Mouse (Mus musculus): ENCODE data around the gene Rrp9. TPM values are rescaled to one million over a fixed set of nuclear protein-coding genes. Genes with fewer than 3 reads are reported as not detected.

Rrp9 gene
- total and polyA plus RNA-seq, 3 experiments = 315 to 395 TPM; not detected in 1

DNA sequence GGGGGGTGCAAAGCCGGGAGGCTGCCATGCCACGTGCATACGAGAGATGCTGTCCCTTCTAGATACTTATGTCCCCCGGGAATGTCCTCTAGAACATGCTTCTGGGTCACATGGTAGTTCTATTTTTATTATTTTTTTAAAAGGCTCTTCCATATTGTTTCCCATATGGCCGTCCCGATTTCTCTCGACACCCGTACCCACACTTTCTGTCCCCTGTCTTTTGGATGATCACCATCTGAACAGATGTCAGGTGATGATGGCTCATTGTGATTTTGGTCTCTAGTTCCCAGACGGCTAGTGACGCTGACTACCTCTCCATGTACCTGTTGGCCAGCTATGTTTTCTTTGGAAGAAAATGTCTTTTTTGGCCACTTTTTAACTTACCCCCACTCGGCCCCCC is 59.2 kb downstream of the Rrp9 start:
- H3K79me2 ChIP-seq (ENCODE audit: control insufficient read depth, insufficient read depth, low read length, poor library complexity) = no peaks in the 10 kb centered on the region
- H3K9ac ChIP-seq (ENCODE audit: control insufficient read depth, low read depth, low read length, poor library complexity, severe bottlenecking) = no peak overlapping the region
- no peaks in the 10 kb centered on the region for H3K27me3 ChIP-seq (ENCODE audit: control insufficient read depth in 1 of 2, insufficient read depth in 2 of 2, low read length in 2 of 2)
- DNase-seq (ENCODE audit: low read depth, low spot score) = no peak
- H3K4me3 ChIP-seq (ENCODE audit: control insufficient read depth in 1 of 2, insufficient read depth in 1 of 2, low read depth in 2 of 2, low read length in 2 of 2) = no peak overlapping the region
- no peak overlapping the region for H3K27ac ChIP-seq (ENCODE audit: control insufficient read depth, low read depth, low read length)
- no peak for TF ChIP-seq ZKSCAN1 (IDR thresholded peaks at IDR 0.05; ENCODE audit: low read depth, low read length)
- no peaks in the 10 kb centered on the region for H3K36me3 ChIP-seq (ENCODE audit: control insufficient read depth in 1 of 2, insufficient read depth in 2 of 2, low read length in 2 of 2)
- H3K9me3 ChIP-seq (replicated peaks; ENCODE audit: insufficient read depth, low read length) = no peaks in the 10 kb centered on the region
- H3K4me1 ChIP-seq (ENCODE audit: control insufficient read depth in 1 of 2, insufficient read depth in 2 of 2, low read length in 2 of 2) = no peaks in the 10 kb centered on the region

Other genes with a start within 250 kb of the Rrp9 start
- 14.4 and 19.8 TPM in 2 replicates for gene Alas1, start 227.3 kb upstream of the Rrp9 start, total RNA-seq (2012; rRNA removed)
- 10 to 100 TPM in 1 of 2 experiments, not detected in 1; 15.3 TPM for gene Alas1, start 227.3 kb upstream of the Rrp9 start, polyA plus RNA-seq (2012; ENCODE audit: insufficient read depth in 1 of 2, insufficient read length in 2 of 2, low read depth in 1 of 2, low replicate concordance in 2 of 2, missing spikeins in 1 of 2)
- gene Poc1a, start 194.9 kb upstream of the Rrp9 start, total RNA-seq (2012; rRNA removed) = 33.8 and 37.6 TPM in 2 replicates
- gene Poc1a, start 194.9 kb upstream of the Rrp9 start, polyA plus RNA-seq (2012; ENCODE audit: insufficient read depth in 1 of 2, insufficient read length in 2 of 2, low read depth in 1 of 2, low replicate concordance in 2 of 2, missing spikeins in 1 of 2) = 10 to 100 TPM in 1 of 2 experiments, not detected in 1; 41.3 TPM
- gene Dusp7, start 107.3 kb upstream of the Rrp9 start, total RNA-seq (2012; rRNA removed) = 5.4 and 5.5 TPM in 2 replicates
- 10 to 100 TPM in 1 of 2 experiments, not detected in 1; 12.2 TPM for gene Dusp7, start 107.3 kb upstream of the Rrp9 start, polyA plus RNA-seq (2012; ENCODE audit: insufficient read depth in 1 of 2, insufficient read length in 2 of 2, low read depth in 1 of 2, low replicate concordance in 2 of 2, missing spikeins in 1 of 2)
- 49.4 and 60.8 TPM in 2 replicates for gene Rpl29, start 46.5 kb upstream of the Rrp9 start, total RNA-seq (2012; rRNA removed)
- 100 to 1,000 TPM in 1 of 2 experiments, not detected in 1; 761 TPM for gene Rpl29, start 46.5 kb upstream of the Rrp9 start, polyA plus RNA-seq (2012; ENCODE audit: insufficient read depth in 1 of 2, insufficient read length in 2 of 2, low read depth in 1 of 2, low replicate concordance in 2 of 2, missing spikeins in 1 of 2)
- 38.7 and 40.9 TPM in 2 replicates for gene Acy1, start 37.6 kb upstream of the Rrp9 start, total RNA-seq (2012; rRNA removed)
- gene Acy1, start 37.6 kb upstream of the Rrp9 start, polyA plus RNA-seq (2012; ENCODE audit: insufficient read depth in 1 of 2, insufficient read length in 2 of 2, low read depth in 1 of 2, low replicate concordance in 2 of 2, missing spikeins in 1 of 2) = 10 to 100 TPM in 1 of 2 experiments, not detected in 1; 61.5 TPM
- gene Abhd14b, start 28.5 kb upstream of the Rrp9 start, total RNA-seq (2012; rRNA removed) = 2.7 and 3.4 TPM in 2 replicates
- gene Abhd14b, start 28.5 kb upstream of the Rrp9 start, polyA plus RNA-seq (2012; ENCODE audit: insufficient read depth in 1 of 2, insufficient read length in 2 of 2, low read depth in 1 of 2, low replicate concordance in 2 of 2, missing spikeins in 1 of 2) = 1 to 10 TPM in 1 of 2 experiments, not detected in 1; 6.5 TPM
- 22.8 and 25.1 TPM in 2 replicates for gene Abhd14a, start 28.3 kb upstream of the Rrp9 start, total RNA-seq (2012; rRNA removed)
- 10 to 100 TPM in 1 of 2 experiments, not detected in 1; 48.7 TPM for gene Abhd14a, start 28.3 kb upstream of the Rrp9 start, polyA plus RNA-seq (2012; ENCODE audit: insufficient read depth in 1 of 2, insufficient read length in 2 of 2, low read depth in 1 of 2, low replicate concordance in 2 of 2, missing spikeins in 1 of 2)
- 7.7 and 9.2 TPM in 2 replicates for gene Pcbp4, start 22.7 kb upstream of the Rrp9 start, total RNA-seq (2012; rRNA removed)
- 10 to 100 TPM in 1 of 2 experiments, not detected in 1; 36.6 TPM for gene Pcbp4, start 22.7 kb upstream of the Rrp9 start, polyA plus RNA-seq (2012; ENCODE audit: insufficient read depth in 1 of 2, insufficient read length in 2 of 2, low read depth in 1 of 2, low replicate concordance in 2 of 2, missing spikeins in 1 of 2)
- gene Gpr62, start 10.0 kb upstream of the Rrp9 start, total RNA-seq (2012; rRNA removed) = not detected in 2 replicates
- under 1 TPM in 1 of 2 experiments, not detected in 1; 0.10 TPM for gene Gpr62, start 10.0 kb upstream of the Rrp9 start, polyA plus RNA-seq (2012; ENCODE audit: insufficient read depth in 1 of 2, insufficient read length in 2 of 2, low read depth in 1 of 2, low replicate concordance in 2 of 2, missing spikeins in 1 of 2)
- 1.4 and 2.2 TPM in 2 replicates for gene Parp3, start 986 bp downstream of the Rrp9 start, total RNA-seq (2012; rRNA removed)
- 1 to 10 TPM in 1 of 2 experiments, not detected in 1; 5.0 TPM for gene Parp3, start 986 bp downstream of the Rrp9 start, polyA plus RNA-seq (2012; ENCODE audit: insufficient read depth in 1 of 2, insufficient read length in 2 of 2, low read depth in 1 of 2, low replicate concordance in 2 of 2, missing spikeins in 1 of 2)
- 0.39 TPM in 1 of 2 replicates, not detected in the other for gene Iqcf1, start 24.0 kb downstream of the Rrp9 start, total RNA-seq (2012; rRNA removed)
- under 1 TPM in 1 of 2 experiments, not detected in 1; 0.52 TPM for gene Iqcf1, start 24.0 kb downstream of the Rrp9 start, polyA plus RNA-seq (2012; ENCODE audit: insufficient read depth in 1 of 2, insufficient read length in 2 of 2, low read depth in 1 of 2, low replicate concordance in 2 of 2, missing spikeins in 1 of 2)
- 0.81 and 1.0 TPM in 2 replicates for gene Iqcf5, start 38.6 kb downstream of the Rrp9 start, total RNA-seq (2012; rRNA removed)
- gene Iqcf5, start 38.6 kb downstream of the Rrp9 start, polyA plus RNA-seq (2012; ENCODE audit: insufficient read depth in 1 of 2, insufficient read length in 2 of 2, low read depth in 1 of 2, low replicate concordance in 2 of 2, missing spikeins in 1 of 2) = 1 to 10 TPM in 1 of 2 experiments, not detected in 1; 1.5 TPM
- not detected in 2 replicates for gene Iqcf3, start 85.7 kb downstream of the Rrp9 start, total RNA-seq (2012; rRNA removed)
- gene Iqcf3, start 85.7 kb downstream of the Rrp9 start, polyA plus RNA-seq (2012; ENCODE audit: insufficient read depth in 1 of 2, insufficient read length in 2 of 2, low read depth in 1 of 2, low replicate concordance in 2 of 2, missing spikeins in 1 of 2) = not detected
- gene Iqcf4, start 95.0 kb downstream of the Rrp9 start, total RNA-seq (2012; rRNA removed) = not detected in 2 replicates
- not detected for gene Iqcf4, start 95.0 kb downstream of the Rrp9 start, polyA plus RNA-seq (2012; ENCODE audit: insufficient read depth in 1 of 2, insufficient read length in 2 of 2, low read depth in 1 of 2, low replicate concordance in 2 of 2, missing spikeins in 1 of 2)
- not detected in 2 replicates for gene Iqcf6, start 150.6 kb downstream of the Rrp9 start, total RNA-seq (2012; rRNA removed)
- gene Iqcf6, start 150.6 kb downstream of the Rrp9 start, polyA plus RNA-seq (2012; ENCODE audit: insufficient read depth in 1 of 2, insufficient read length in 2 of 2, low read depth in 1 of 2, low replicate concordance in 2 of 2, missing spikeins in 1 of 2) = not detected
- gene Grm2, start 180.1 kb downstream of the Rrp9 start, total RNA-seq (2012; rRNA removed) = not detected in 2 replicates
- not detected for gene Grm2, start 180.1 kb downstream of the Rrp9 start, polyA plus RNA-seq (2012; ENCODE audit: insufficient read depth in 1 of 2, insufficient read length in 2 of 2, low read depth in 1 of 2, low replicate concordance in 2 of 2, missing spikeins in 1 of 2)
- 46.3 and 47.1 TPM in 2 replicates for gene Tex264, start 210.0 kb downstream of the Rrp9 start, total RNA-seq (2012; rRNA removed)
- 10 to 100 TPM in 1 of 2 experiments, not detected in 1; 87.6 TPM for gene Tex264, start 210.0 kb downstream of the Rrp9 start, polyA plus RNA-seq (2012; ENCODE audit: insufficient read depth in 1 of 2, insufficient read length in 2 of 2, low read depth in 1 of 2, low replicate concordance in 2 of 2, missing spikeins in 1 of 2)